In genomic region chr2:156816116-156816515, GRCm38 (mm10) we compare ENCODE assay signal across 25 mouse cellular contexts. TPM values are rescaled to one million over a fixed set of nuclear protein-coding genes. Genes with fewer than 3 reads are reported as not detected.
A peak's percentile ranks its signal among the peaks of the same experiment; 100 is the strongest.
DNase-seq lines count a peak whose midpoint lies in the region; ATAC-seq and TF ChIP-seq lines count a peak whose summit lies in the region.
"Had no signal": no experiment of that assay in that cellular context is flagged by ENCODE, and none has a peak within 500 bp of the region (broad histone marks: within the 10 kb centered on the region; RNA-seq: fewer than 3 reads in every experiment).

No protein-coding gene starts in this region.

- H3K27me3 ChIP-seq in lung, embryonic 14.5 days (ENCODE audit: insufficient read depth, low read length), result no peaks in the 10 kb centered on the region
- no peaks in the 10 kb centered on the region for H3K27me3 ChIP-seq in lung, embryonic 16.5 days (ENCODE audit: control insufficient read depth, insufficient read depth, low read depth, low read length)
- H3K27me3 ChIP-seq in midbrain, embryonic 11.5 days (ENCODE audit: control insufficient read depth, insufficient read depth, low read length), result no peaks in the 10 kb centered on the region
- no peaks in the 10 kb centered on the region for H3K27me3 ChIP-seq in midbrain, embryonic 16.5 days (ENCODE audit: control insufficient read depth, insufficient read depth, low read depth, low read length)
- H3K27me3 ChIP-seq: embryonic facial prominence, embryonic 12.5 days; forebrain, embryonic 13.5 days; Patski had no signal

- H3K9me3 ChIP-seq in lung, embryonic 14.5 days (ENCODE audit: low read depth, low read length), result no peaks in the 10 kb centered on the region
- H3K9me3 ChIP-seq in lung, embryonic 16.5 days (ENCODE audit: control insufficient read depth, low read length), result no peaks in the 10 kb centered on the region
- no peaks in the 10 kb centered on the region for H3K9me3 ChIP-seq in midbrain, embryonic 11.5 days (ENCODE audit: control insufficient read depth, low read length)
- no peaks in the 10 kb centered on the region for H3K9me3 ChIP-seq in midbrain, embryonic 16.5 days (replicated peaks; ENCODE audit: control insufficient read depth, low read length, poor library complexity, severe bottlenecking)
- H3K9me3 ChIP-seq: embryonic facial prominence, embryonic 10.5 days; embryonic facial prominence, embryonic 12.5 days; forebrain, embryonic 13.5 days; G1E had no signal

- H3K9ac ChIP-seq in lung, embryonic 14.5 days, result no peak overlapping the region; the same call in 1 of the 2 replicates
- no peak overlapping the region for H3K9ac ChIP-seq in lung, embryonic 16.5 days (ENCODE audit: low read length)
- no peak overlapping the region for H3K9ac ChIP-seq in midbrain, embryonic 11.5 days (ENCODE audit: low read length)
- no peak overlapping the region for H3K9ac ChIP-seq in midbrain, embryonic 16.5 days (ENCODE audit: low read depth, low read length)
- H3K9ac ChIP-seq: embryonic facial prominence, embryonic 12.5 days; forebrain, embryonic 13.5 days had no signal

- WGBS in lung, embryonic 14.5 days, result 42% methylated on average over 1 of the region's 1 CpGs
- WGBS in lung, embryonic 16.5 days, result 56% methylated on average over 1 of the region's 1 CpGs
- 63% methylated on average over 1 of the region's 1 CpGs for WGBS in midbrain, embryonic 11.5 days
- 62% methylated on average over 1 of the region's 1 CpGs for WGBS in midbrain, embryonic 16.5 days

- peaks cover 11% of the 10 kb centered on the region for H3K4me1 ChIP-seq in lung, embryonic 14.5 days (ENCODE audit: insufficient read depth)
- peaks cover 21% of the 10 kb centered on the region for H3K4me1 ChIP-seq in lung, embryonic 16.5 days (replicated peaks; ENCODE audit: control insufficient read depth, insufficient read depth, low read length)
- H3K4me1 ChIP-seq in midbrain, embryonic 11.5 days (ENCODE audit: control insufficient read depth, insufficient read depth, low read length), result peaks cover 16% of the 10 kb centered on the region
- no peaks in the 10 kb centered on the region for H3K4me1 ChIP-seq in midbrain, embryonic 16.5 days (ENCODE audit: control insufficient read depth, insufficient read depth, low read length)

- H3K4me3 ChIP-seq in lung, embryonic 14.5 days (ENCODE audit: low read depth, low read length), result no peak overlapping the region
- H3K4me3 ChIP-seq in lung, embryonic 16.5 days (ENCODE audit: low read length), result no peak overlapping the region
- H3K4me3 ChIP-seq in midbrain, embryonic 11.5 days (ENCODE audit: low read depth, low read length), result no peak overlapping the region
- H3K4me3 ChIP-seq in midbrain, embryonic 16.5 days (ENCODE audit: low read depth, low read length), result no peak overlapping the region
- H3K4me3 ChIP-seq: embryonic facial prominence, embryonic 10.5 days; embryonic facial prominence, embryonic 12.5 days; forebrain, embryonic 13.5 days had no signal

- no peaks in the 10 kb centered on the region for H3K36me3 ChIP-seq in lung, embryonic 14.5 days (ENCODE audit: insufficient read depth)
- no peaks in the 10 kb centered on the region for H3K36me3 ChIP-seq in lung, embryonic 16.5 days (ENCODE audit: control insufficient read depth, insufficient read depth, low read length)
- no peaks in the 10 kb centered on the region for H3K36me3 ChIP-seq in midbrain, embryonic 11.5 days (ENCODE audit: control insufficient read depth, insufficient read depth, low read length)
- H3K36me3 ChIP-seq in midbrain, embryonic 16.5 days (ENCODE audit: control insufficient read depth, insufficient read depth, low read length), result no peaks in the 10 kb centered on the region
- H3K36me3 ChIP-seq: embryonic facial prominence, embryonic 10.5 days; embryonic facial prominence, embryonic 12.5 days; G1E had no signal

- peak overlapping the region; percentile 89 for H3K27ac ChIP-seq in lung, embryonic 14.5 days (ENCODE audit: low read depth)
- peak overlapping the region; percentile 90 for H3K27ac ChIP-seq in lung, embryonic 16.5 days (ENCODE audit: low read length)
- no peak overlapping the region for H3K27ac ChIP-seq in midbrain, embryonic 11.5 days (ENCODE audit: low read depth, low read length)
- H3K27ac ChIP-seq in midbrain, embryonic 16.5 days (ENCODE audit: low read length), result no peak overlapping the region
- H3K27ac ChIP-seq: embryonic facial prominence, embryonic 12.5 days; forebrain, embryonic 13.5 days had no signal

- intact Hi-C loops in heart, postnatal 10 days (cut with DNase I), result no loop called here

- H3K4me2 ChIP-seq in lung, embryonic 14.5 days, result peak overlapping the region; percentile 32; the same call in 1 of the 2 replicates
- no peak overlapping the region for H3K4me2 ChIP-seq in lung, embryonic 16.5 days (ENCODE audit: low read depth, low read length)
- no peak overlapping the region for H3K4me2 ChIP-seq in midbrain, embryonic 11.5 days
- no peak overlapping the region for H3K4me2 ChIP-seq in midbrain, embryonic 16.5 days (ENCODE audit: low read length)
- H3K4me2 ChIP-seq: embryonic facial prominence, embryonic 12.5 days; forebrain, embryonic 13.5 days had no signal

- ATAC-seq in lung, embryonic 14.5 days (ENCODE audit: insufficient read depth), result 0 out of 2 replicates have a peak, but pooled peaks have one; percentile 53
- peak; percentile 64; the same call in 1 of the 2 replicates for ATAC-seq in lung, embryonic 16.5 days (ENCODE audit: low read depth)
- ATAC-seq in midbrain, embryonic 11.5 days (ENCODE audit: low FRiP score), result no peak
- no peak for ATAC-seq in midbrain, embryonic 16.5 days
- ATAC-seq: activated CD4-positive, CD25-positive, alpha-beta regulatory T cell, adult 4 months; CD4-positive, CD25-positive, alpha-beta regulatory T cell, adult 4 months; forebrain, embryonic 13.5 days; Patski had no signal

- DNase-seq in heart, adult 11 months, result peak; percentile 53
- no peak for DNase-seq in heart, postnatal 10 days
- DNase-seq in lung, embryonic 14.5 days, result peak; percentile 38
- no peak for DNase-seq in lung, adult 18-20 months
- DNase-seq in lung, postnatal 25 days (ENCODE audit: low spot score), result no peak
- DNase-seq in midbrain, embryonic 11.5 days (ENCODE audit: low spot score, missing footprints), result peak; percentile 60
- DNase-seq: adrenal gland, adult 8-10 months; adrenal gland, postnatal 14 days; adrenal gland, postnatal 36 days; B cell, adult 2 months; cerebellum, adult 11-12 months; cerebellum, adult 2 months; cerebellum, adult 9-10 months; cerebellum, postnatal 10 days; cerebellum, postnatal 25 days had no signal

- TF ChIP-seq CTCF in lung, embryonic 14.5 days (IDR thresholded peaks at IDR 0.05; ENCODE audit: low read depth), result no peak

RNA-seq across cellular contexts. Expression of gene Tgif2, which starts 23.7 kb away (rescaled TPM):
- 1 to 10 TPM; 5.0 to 7.3 TPM for total RNA-seq in heart, postnatal 10 days (2021)
- 69.1 and 75.1 TPM in 2 replicates for polyA plus RNA-seq in lung, embryonic 14.5 days (2014; fragmentation: Nextera tagmentation; extraction: Ambion mirVana)
- polyA plus RNA-seq in lung, embryonic 16.5 days (2015; fragmentation: Nextera tagmentation; extraction: Ambion mirVana), result 43.9 and 47.7 TPM in 2 replicates
- 81.2 and 88.6 TPM in 2 replicates for polyA plus RNA-seq in midbrain, embryonic 11.5 days (2014; fragmentation: Nextera tagmentation; extraction: Ambion mirVana)
- 12.5 and 14.1 TPM in 2 replicates for polyA plus RNA-seq in midbrain, embryonic 16.5 days (2015; fragmentation: Nextera tagmentation; extraction: Ambion mirVana)

RNA-seq across cellular contexts. Expression of gene Myl9, which starts 40.9 kb away (rescaled TPM):
- 100 to 1,000 TPM; 391 to 523 TPM for total RNA-seq in heart, postnatal 10 days (2021)
- polyA plus RNA-seq in lung, embryonic 14.5 days (2014; fragmentation: Nextera tagmentation; extraction: Ambion mirVana), result 397 and 446 TPM in 2 replicates
- 371 and 400 TPM in 2 replicates for polyA plus RNA-seq in lung, embryonic 16.5 days (2015; fragmentation: Nextera tagmentation; extraction: Ambion mirVana)
- polyA plus RNA-seq in midbrain, embryonic 11.5 days (2014; fragmentation: Nextera tagmentation; extraction: Ambion mirVana), result 112 and 118 TPM in 2 replicates
- 33.7 and 38.8 TPM in 2 replicates for polyA plus RNA-seq in midbrain, embryonic 16.5 days (2015; fragmentation: Nextera tagmentation; extraction: Ambion mirVana)
- total RNA-seq: CH12.LX had no signal
- polyA plus RNA-seq: activated CD4-positive, CD25-positive, alpha-beta regulatory T cell, adult 4 months; CD4-positive, CD25-positive, alpha-beta regulatory T cell, adult 4 months had no signal

RNA-seq across cellular contexts. Expression of gene 4930518I15Rik, which starts 41.6 kb away (rescaled TPM):
- total RNA-seq in heart, postnatal 10 days (2021), result 1 to 10 TPM; 1.1 to 1.2 TPM
- polyA plus RNA-seq in lung, embryonic 14.5 days (2014; fragmentation: Nextera tagmentation; extraction: Ambion mirVana), result 5.7 and 7.2 TPM in 2 replicates
- 7.6 and 9.2 TPM in 2 replicates for polyA plus RNA-seq in lung, embryonic 16.5 days (2015; fragmentation: Nextera tagmentation; extraction: Ambion mirVana)
- 4.7 TPM in 2 replicates for polyA plus RNA-seq in midbrain, embryonic 11.5 days (2014; fragmentation: Nextera tagmentation; extraction: Ambion mirVana)
- polyA plus RNA-seq in midbrain, embryonic 16.5 days (2015; fragmentation: Nextera tagmentation; extraction: Ambion mirVana), result 9.2 and 10.2 TPM in 2 replicates

RNA-seq across cellular contexts. Expression of gene Rab5if, which starts 46.8 kb away (rescaled TPM):
- 100 to 1,000 TPM; 130 to 132 TPM for total RNA-seq in heart, postnatal 10 days (2021)
- polyA plus RNA-seq in lung, embryonic 14.5 days (2014; fragmentation: Nextera tagmentation; extraction: Ambion mirVana), result 194 and 210 TPM in 2 replicates
- 164 and 170 TPM in 2 replicates for polyA plus RNA-seq in lung, embryonic 16.5 days (2015; fragmentation: Nextera tagmentation; extraction: Ambion mirVana)
- polyA plus RNA-seq in midbrain, embryonic 11.5 days (2014; fragmentation: Nextera tagmentation; extraction: Ambion mirVana), result 196 and 205 TPM in 2 replicates
- 139 and 147 TPM in 2 replicates for polyA plus RNA-seq in midbrain, embryonic 16.5 days (2015; fragmentation: Nextera tagmentation; extraction: Ambion mirVana)

Comparison
In these comparisons a context has a peak if more than half of its experiments do, and no peak if none do; other contexts are left out.
1. DNase-seq: peak in heart, adult 11 months (single experiment), lung, embryonic 14.5 days (single experiment) and midbrain, embryonic 11.5 days (single experiment); none in heart, postnatal 10 days (0 of 2), lung, adult 18-20 months (0 of 2) and lung, postnatal 25 days (single experiment).
2. ATAC-seq: peak in lung, embryonic 14.5 days (single experiment) and lung, embryonic 16.5 days (single experiment); none in midbrain, embryonic 11.5 days (single experiment) and midbrain, embryonic 16.5 days (single experiment).
3. H3K27ac ChIP-seq: peak in lung, embryonic 14.5 days (single experiment) and lung, embryonic 16.5 days (single experiment); none in midbrain, embryonic 11.5 days (single experiment) and midbrain, embryonic 16.5 days (single experiment).